Mouse (Mus musculus): ENCODE measurements around the gene Cacna2d4. TPM values are rescaled to one million over a fixed set of nuclear protein-coding genes. Genes with fewer than 3 reads are reported as not detected.
"Not testable (repeated sequence)": the region's sequence is repeated elsewhere in the genome, so short reads cannot be mapped to it uniquely, and the experiment has no call there.

The Cacna2d4 gene
- polyA plus RNA-seq, 1 experiment from 2014 or later, result not detected

GRCm38 (mm10) chr6:119366800-119367199, 130.5 kb downstream of the Cacna2d4 start:
- H3K4me1 ChIP-seq; H3K27ac ChIP-seq; H3K9me3 ChIP-seq; H3K4me3 ChIP-seq; H3K27me3 ChIP-seq (ENCODE audit: insufficient read depth, poor library complexity, severe bottlenecking); DNase-seq (ENCODE audit: low spot score): not testable (repeated sequence)
- 88% methylated on average over 4 of the region's 4 CpGs for WGBS
- H3K36me3 ChIP-seq, result peaks cover 38% of the 10 kb centered on the region; the same call in 1 of the 2 replicates

DNA sequence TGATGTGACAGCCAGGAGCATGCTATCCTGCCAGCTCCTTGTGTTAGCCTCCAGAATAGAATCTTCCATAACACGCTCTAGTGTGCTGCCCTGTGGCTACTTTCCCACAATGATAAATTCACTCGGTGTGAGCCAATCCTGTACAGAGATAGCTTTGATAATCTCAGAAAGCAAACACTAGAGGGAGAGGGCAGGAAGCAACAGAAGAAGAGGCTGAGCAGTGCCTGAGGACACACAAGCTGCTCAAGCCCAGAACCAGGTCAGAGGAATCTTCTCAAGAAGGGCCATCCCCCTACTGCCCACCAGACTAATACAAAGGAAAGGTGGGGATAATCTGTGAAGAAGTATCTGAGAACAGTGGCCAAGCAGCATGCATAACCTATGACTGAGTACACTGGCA, 131.1 kb downstream of the Cacna2d4 start:
- peaks cover 38% of the 10 kb centered on the region; the same call in 1 of the 2 replicates for H3K36me3 ChIP-seq
- WGBS, result 65% methylated on average over 2 of the region's 2 CpGs

DNA sequence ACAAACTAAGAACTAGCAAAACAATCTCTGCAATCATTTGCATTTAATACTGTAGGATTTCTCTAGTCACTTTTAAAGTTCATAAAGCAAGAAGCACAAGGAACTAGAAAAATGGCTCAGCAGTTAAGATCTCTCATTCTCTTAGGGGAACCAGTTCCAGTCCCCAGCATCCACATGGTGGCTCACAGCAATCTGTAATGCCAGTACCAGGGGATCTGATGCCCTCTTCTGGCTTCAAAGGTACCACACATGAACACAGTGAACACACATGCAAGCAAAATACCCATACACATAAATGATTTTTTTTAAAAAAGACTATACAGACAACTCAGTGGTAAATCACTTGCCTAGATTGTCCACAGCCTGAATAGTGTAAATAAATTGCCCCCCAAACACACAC, 135.3 kb downstream of the Cacna2d4 start:
- no peak overlapping the region for H3K27ac ChIP-seq
- H3K27me3 ChIP-seq (ENCODE audit: insufficient read depth, poor library complexity, severe bottlenecking), result no peaks in the 10 kb centered on the region
- peaks cover 15% of the 10 kb centered on the region; the same call in 1 of the 2 replicates for H3K36me3 ChIP-seq
- no peak for DNase-seq (ENCODE audit: low spot score)
- H3K4me1 ChIP-seq, result peaks cover 20% of the 10 kb centered on the region
- H3K4me3 ChIP-seq, result no peak overlapping the region
- H3K9me3 ChIP-seq, result no peaks in the 10 kb centered on the region

More for the DNA sequence above, 131.1 kb downstream of the Cacna2d4 start:
- no peak for DNase-seq (ENCODE audit: low spot score)
- Histone ChIP-seq H3K4me1 (0 out of 2 replicates have a peak, but pooled peaks cover 10% of the 10 kb centered on the region), H3K27me3 (ENCODE audit: insufficient read depth, poor library complexity, severe bottlenecking) (no peaks in the 10 kb centered on the region), H3K27ac (no peak overlapping the region), H3K9me3 (no peaks in the 10 kb centered on the region), H3K4me3 (no peak overlapping the region)

DNA sequence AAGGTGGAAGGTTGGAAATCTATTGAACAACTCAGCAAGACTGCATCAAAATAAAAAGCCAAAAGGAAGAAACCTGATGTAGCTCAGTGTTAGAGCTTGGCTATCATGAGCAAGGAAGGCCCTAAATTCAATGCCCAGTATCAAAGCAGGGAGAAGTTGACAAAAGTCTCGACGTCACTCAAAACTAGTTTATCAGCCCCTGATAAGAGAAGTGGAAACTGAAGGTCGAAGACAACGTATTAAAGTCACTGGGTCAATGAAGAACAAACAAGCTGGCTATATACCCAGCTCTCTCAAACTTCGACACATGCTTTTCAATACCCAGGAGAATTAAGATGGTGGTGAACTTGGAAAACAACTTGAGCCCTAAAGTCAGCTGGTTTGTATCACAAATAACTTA, 135.9 kb downstream of the Cacna2d4 start:
- WGBS, result 23% methylated on average over 5 of the region's 5 CpGs

GRCm38 (mm10) chr6:119373000-119373705, 136.8 kb downstream of the Cacna2d4 start:
- Histone ChIP-seq H3K27ac (no peak overlapping the region), H3K4me3 (no peak overlapping the region), H3K9me3 (no peaks in the 10 kb centered on the region), H3K4me1 (peaks cover 31% of the 10 kb centered on the region), H3K36me3 (peaks cover 10% of the 10 kb centered on the region; the same call in 1 of the 2 replicates), H3K27me3 (ENCODE audit: insufficient read depth, poor library complexity, severe bottlenecking) (no peaks in the 10 kb centered on the region)
- no peak for DNase-seq (ENCODE audit: low spot score)

More for the DNA sequence above, 135.9 kb downstream of the Cacna2d4 start:
- Histone ChIP-seq H3K9me3 (no peaks in the 10 kb centered on the region), H3K27ac (no peak overlapping the region), H3K4me3 (no peak overlapping the region), H3K27me3 (ENCODE audit: insufficient read depth, poor library complexity, severe bottlenecking) (no peaks in the 10 kb centered on the region), H3K4me1 (peaks cover 22% of the 10 kb centered on the region), H3K36me3 (peaks cover 14% of the 10 kb centered on the region; the same call in 1 of the 2 replicates)
- no peak for DNase-seq (ENCODE audit: low spot score)

- WGBS, result 72% methylated on average over 5 of the region's 5 CpGs
- H3K4me3 ChIP-seq, result no peak overlapping the region
- peaks cover 32% of the 10 kb centered on the region for H3K4me1 ChIP-seq
- no peak for DNase-seq (ENCODE audit: low spot score)
- H3K27ac ChIP-seq, result no peak overlapping the region
- no peaks in the 10 kb centered on the region for H3K9me3 ChIP-seq
- no peaks in the 10 kb centered on the region for H3K36me3 ChIP-seq
- H3K27me3 ChIP-seq (ENCODE audit: insufficient read depth, poor library complexity, severe bottlenecking), result no peaks in the 10 kb centered on the region
Measured at GRCm38 (mm10) chr6:119375035-119375434, 138.7 kb downstream of the Cacna2d4 start.

DNA sequence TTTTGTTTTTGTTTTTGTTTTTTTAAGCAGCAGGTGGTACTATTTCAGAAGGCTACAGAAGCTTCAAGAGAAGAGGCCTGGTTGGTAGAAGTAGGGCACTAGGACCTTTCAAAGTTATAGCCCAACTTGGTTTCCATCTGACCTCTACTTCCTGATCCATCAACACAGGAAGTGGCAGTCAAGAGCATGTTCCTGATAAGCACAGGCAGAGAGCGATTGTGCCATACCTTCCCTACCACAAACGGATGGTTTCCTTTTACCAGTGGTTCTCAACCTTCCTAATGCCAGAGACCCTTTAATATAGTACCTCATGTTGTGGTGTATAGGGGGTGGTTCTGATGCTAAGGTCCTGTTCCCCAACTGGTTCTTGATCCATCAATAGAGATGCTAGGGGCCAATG, 141.3 kb downstream of the Cacna2d4 start:
- no peak for DNase-seq (ENCODE audit: low spot score)
- Histone ChIP-seq H3K9me3 (no peaks in the 10 kb centered on the region), H3K36me3 (no peaks in the 10 kb centered on the region; the same call in 1 of the 2 replicates), H3K4me1 (peaks cover 25% of the 10 kb centered on the region), H3K27me3 (ENCODE audit: insufficient read depth, poor library complexity, severe bottlenecking) (no peaks in the 10 kb centered on the region), H3K4me3 (no peak overlapping the region), H3K27ac (no peak overlapping the region)
- 9% methylated on average over 2 of the region's 2 CpGs for WGBS

DNA sequence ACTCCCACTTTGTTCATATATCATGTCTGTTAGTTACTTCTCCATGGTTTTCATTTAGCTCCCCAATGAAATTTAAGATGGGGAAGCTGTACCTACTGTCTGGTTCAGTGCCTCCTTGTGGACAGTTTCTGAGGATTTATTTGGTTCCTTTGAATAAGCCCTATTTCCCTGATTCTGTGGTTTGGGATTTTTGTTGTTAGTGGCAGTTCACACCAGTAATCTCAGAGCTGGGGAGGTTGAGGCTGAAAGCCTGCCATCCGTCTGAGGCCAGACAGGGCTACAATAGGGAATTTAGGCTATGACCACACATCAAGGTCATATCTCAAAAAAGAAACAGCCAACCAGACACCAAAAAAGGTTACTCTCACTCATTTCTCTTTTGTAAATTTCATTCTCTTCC, 142.3 kb downstream of the Cacna2d4 start:
- no peak overlapping the region for H3K27ac ChIP-seq
- 75% methylated on average over 1 of the region's 1 CpGs for WGBS

DNA sequence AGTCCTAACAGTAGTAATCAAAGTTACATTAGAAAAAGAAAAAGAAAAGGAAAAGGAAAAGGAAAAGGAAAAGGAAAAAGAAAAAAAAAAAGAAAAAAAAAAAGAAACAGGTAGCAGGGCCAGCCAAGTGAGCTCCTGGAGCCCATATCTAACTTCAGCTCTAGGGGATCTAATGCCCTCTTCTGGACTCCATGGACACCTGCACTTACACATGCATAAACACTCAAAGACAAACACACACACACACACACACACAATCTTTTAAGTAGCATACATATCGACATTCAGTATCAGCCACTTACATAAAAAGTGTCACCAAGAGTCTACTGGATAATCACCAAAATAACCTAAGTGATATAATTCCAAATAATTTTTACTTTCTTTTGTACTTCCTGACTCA, 149.3 kb downstream of the Cacna2d4 start:
- H3K4me3 ChIP-seq, result no peak overlapping the region
- no peaks in the 10 kb centered on the region for H3K27me3 ChIP-seq (ENCODE audit: insufficient read depth, poor library complexity, severe bottlenecking)

More for the DNA sequence above, 142.3 kb downstream of the Cacna2d4 start:
- Histone ChIP-seq H3K4me1 (peaks cover 17% of the 10 kb centered on the region), H3K36me3 (no peaks in the 10 kb centered on the region; the same call in 1 of the 2 replicates), H3K9me3 (no peaks in the 10 kb centered on the region), H3K27me3 (ENCODE audit: insufficient read depth, poor library complexity, severe bottlenecking) (no peaks in the 10 kb centered on the region), H3K4me3 (no peak overlapping the region)
- no peak for DNase-seq (ENCODE audit: low spot score)

DNA sequence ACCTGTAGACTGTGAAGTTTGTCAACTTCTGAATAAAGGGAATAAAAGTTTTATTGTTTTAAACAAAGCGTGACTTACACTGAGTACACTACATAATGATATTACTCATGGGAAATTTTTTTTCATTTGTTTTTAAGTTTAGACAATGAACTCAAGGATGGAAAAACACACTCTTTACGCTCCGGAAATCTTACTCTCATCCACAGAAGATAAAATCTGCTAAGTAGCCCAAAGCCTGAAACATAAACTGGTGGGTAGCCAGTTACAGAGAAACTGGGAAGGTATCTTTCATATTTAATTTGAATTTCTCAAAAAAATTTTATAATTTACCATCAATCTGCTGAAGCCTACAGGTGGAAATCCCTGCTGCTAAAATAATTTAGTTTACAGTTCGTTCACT, 150.1 kb downstream of the Cacna2d4 start:
- WGBS, result 87% methylated on average over 4 of the region's 4 CpGs

More for the DNA sequence above, 149.3 kb downstream of the Cacna2d4 start:
- whole genome bisulfite sequencing, result 90% methylated on average over 1 of the region's 1 CpGs
- H3K27ac ChIP-seq, result no peak overlapping the region
- H3K36me3 ChIP-seq, result no peaks in the 10 kb centered on the region; the same call in 1 of the 2 replicates
- peaks cover 11% of the 10 kb centered on the region for H3K4me1 ChIP-seq
- no peak for DNase-seq (ENCODE audit: low spot score)
- no peaks in the 10 kb centered on the region for H3K9me3 ChIP-seq

GRCm38 (mm10) chr6:119386821-119387220, 150.5 kb downstream of the Cacna2d4 start:
- peaks cover 11% of the 10 kb centered on the region for H3K4me1 ChIP-seq
- no peaks in the 10 kb centered on the region; the same call in 1 of the 2 replicates for H3K36me3 ChIP-seq
- H3K4me3 ChIP-seq, result peak overlapping the region; percentile 96; the same call in 1 of the 2 replicates
- no peak overlapping the region for H3K27ac ChIP-seq
- H3K9me3 ChIP-seq, result no peaks in the 10 kb centered on the region
- no peak for DNase-seq (ENCODE audit: low spot score)
- WGBS, result 91% methylated on average over 1 of the region's 1 CpGs
- no peaks in the 10 kb centered on the region for H3K27me3 ChIP-seq (ENCODE audit: insufficient read depth, poor library complexity, severe bottlenecking)

More for the DNA sequence above, 150.1 kb downstream of the Cacna2d4 start:
- no peak for DNase-seq (ENCODE audit: low spot score)
- no peaks in the 10 kb centered on the region; the same call in 1 of the 2 replicates for H3K36me3 ChIP-seq
- peaks cover 11% of the 10 kb centered on the region for H3K4me1 ChIP-seq
- no peak overlapping the region for H3K27ac ChIP-seq
- no peak overlapping the region for H3K4me3 ChIP-seq
- no peaks in the 10 kb centered on the region for H3K9me3 ChIP-seq
- no peaks in the 10 kb centered on the region for H3K27me3 ChIP-seq (ENCODE audit: insufficient read depth, poor library complexity, severe bottlenecking)

DNA sequence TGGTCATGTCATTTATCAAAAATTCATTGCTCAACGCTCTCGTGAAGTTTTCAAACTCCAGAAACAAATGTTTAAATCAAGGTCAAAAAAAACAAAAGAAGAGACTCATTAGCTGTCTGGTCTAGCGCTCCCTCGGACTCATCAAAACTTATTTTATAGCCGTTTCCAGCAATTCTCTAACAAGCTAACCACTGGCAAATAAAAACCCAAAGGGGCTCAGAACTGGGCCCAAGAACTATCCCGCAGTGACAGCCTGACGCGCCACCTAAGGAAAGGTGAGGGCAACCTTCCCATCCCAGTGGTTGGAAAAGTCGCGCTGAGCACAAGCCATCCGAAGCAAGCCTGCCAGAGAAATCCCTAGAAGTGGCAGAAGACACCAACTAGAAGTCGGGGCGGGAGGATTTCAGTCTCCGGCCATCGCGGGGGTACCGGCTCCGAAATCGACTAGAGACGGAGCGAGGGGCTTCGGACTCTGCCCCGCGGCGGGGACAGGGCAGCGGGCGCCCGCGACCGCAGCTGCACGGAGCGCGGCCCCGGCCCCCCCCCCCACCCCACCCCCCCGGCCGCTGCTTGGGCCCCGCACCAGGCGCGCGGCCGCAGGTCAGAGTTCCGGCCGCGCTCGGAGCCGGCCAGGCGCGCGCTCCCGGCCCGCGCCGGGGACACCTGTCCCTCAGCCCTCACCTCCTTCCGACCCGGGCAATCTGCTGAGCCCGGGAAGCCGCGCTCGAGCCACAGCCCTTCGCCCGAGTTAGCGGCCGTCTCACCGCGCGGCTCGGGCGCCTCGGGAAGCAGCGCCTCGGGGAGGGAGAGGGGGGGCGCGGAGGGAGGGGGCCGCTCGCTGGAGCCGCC, 151.7 kb downstream of the Cacna2d4 start:
- peak; percentile 78 for DNase-seq (ENCODE audit: low spot score)
- peak overlapping the region; percentile 99 for H3K27ac ChIP-seq
- no peaks in the 10 kb centered on the region for H3K27me3 ChIP-seq (ENCODE audit: insufficient read depth, poor library complexity, severe bottlenecking)
- H3K4me3 ChIP-seq, result peak overlapping the region; percentile 96
- H3K36me3 ChIP-seq, result no peaks in the 10 kb centered on the region
- whole genome bisulfite sequencing, result 1% methylated on average over 74 of the region's 76 CpGs
- H3K9me3 ChIP-seq, result no peaks in the 10 kb centered on the region
- peaks cover 11% of the 10 kb centered on the region for H3K4me1 ChIP-seq

GRCm38 (mm10) chr6:119388650-119389012, 152.3 kb downstream of the Cacna2d4 start:
- peak overlapping the region; percentile 99 for H3K27ac ChIP-seq
- peaks cover 11% of the 10 kb centered on the region for H3K4me1 ChIP-seq
- H3K4me3 ChIP-seq, result peak overlapping the region; percentile 96
- H3K27me3 ChIP-seq (ENCODE audit: insufficient read depth, poor library complexity, severe bottlenecking), result no peaks in the 10 kb centered on the region
- no peaks in the 10 kb centered on the region for H3K36me3 ChIP-seq
- 1% methylated on average over 49 of the region's 53 CpGs for WGBS
- DNase-seq (ENCODE audit: low spot score), result peak; percentile 98
- H3K9me3 ChIP-seq, result no peaks in the 10 kb centered on the region
